Mouse (Mus musculus): ENCODE data around the gene Arhgap35.

DNA sequence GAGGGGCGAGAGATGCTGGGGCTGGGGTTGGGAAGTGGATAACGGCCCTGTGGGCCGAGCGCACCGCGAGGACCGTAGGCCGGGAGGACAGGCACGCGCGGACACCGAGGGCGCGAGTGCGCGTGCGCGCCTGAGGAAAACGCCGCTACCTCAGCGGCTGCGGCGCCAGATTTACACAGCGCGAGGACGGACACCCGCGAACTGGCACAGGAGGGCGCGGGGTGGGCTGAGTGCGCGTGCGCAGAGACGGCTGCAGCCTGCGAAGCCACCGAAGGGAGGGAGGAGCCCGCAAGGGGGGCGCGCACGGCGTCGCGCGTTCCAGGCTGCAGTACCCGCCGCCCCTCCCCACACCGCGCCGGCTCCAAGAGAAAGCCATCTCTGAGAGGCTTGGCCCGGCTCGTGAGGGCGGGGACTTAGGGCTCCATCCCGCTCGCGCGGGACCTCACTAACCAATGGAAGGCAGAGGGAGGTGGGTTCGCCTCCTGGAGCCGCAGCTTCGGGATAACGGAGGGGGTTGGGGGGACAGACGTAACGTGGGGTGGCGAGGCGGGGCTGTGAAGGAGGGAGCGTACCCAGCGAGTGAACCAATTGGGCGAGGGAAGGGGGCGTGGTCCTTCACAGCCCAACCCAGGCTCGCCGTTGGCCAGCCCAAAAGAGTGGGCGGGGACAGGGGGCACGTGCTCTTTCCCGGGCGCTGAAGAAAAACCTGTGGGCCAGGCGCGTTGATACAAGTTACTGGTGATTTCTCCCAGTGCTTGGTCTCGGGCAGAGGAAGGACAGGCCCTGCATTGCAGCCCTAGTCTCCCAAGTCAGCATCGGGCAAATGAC lies at the start of gene Arhgap35:
- no peak for TF ChIP-seq CTCF (IDR thresholded peaks at IDR 0.05; ENCODE audit: borderline replicate concordance, insufficient read depth, low read length)
- TF ChIP-seq POLR2A (IDR thresholded peaks at IDR 0.05; ENCODE audit: low read depth, low read length): peak; percentile 86

Measured in embryonic fibroblast, embryonic 13.5 days (primary cell).